Mouse (Mus musculus) embryonic fibroblast, embryonic 13.5 days (primary cell): ENCODE results near the gene Pard6b. TPM values are rescaled to one million over a fixed set of nuclear protein-coding genes. Genes with fewer than 3 reads are reported as not detected.
A peak's percentile ranks its signal among the peaks of the same experiment; 100 is the strongest.

Experiments used
- H3K27ac ChIP-seq: 2 replicates; pipeline ENCODE4 v1.5.1; 2012; ENCODE audit warnings: low read length, control low read depth, inconsistent platforms; ENCODE audit not compliant: insufficient read depth
- H3K4me1 ChIP-seq: 2 replicates; pipeline ENCODE4 v1.6.1; 2011; ENCODE audit warnings: low read length; ENCODE audit not compliant: control insufficient read depth, insufficient read depth
- H3K4me3 ChIP-seq: 2 replicates; pipeline ENCODE4 v1.5.1; 2011; ENCODE audit warnings: mild to moderate bottlenecking, control low read depth, low read length; ENCODE audit not compliant: insufficient read depth
- CTCF ChIP-seq: IDR thresholded peaks from 2 replicates; pipeline ENCODE4 v1.5.1; 2011; ENCODE audit warnings: mild to moderate bottlenecking, control low read depth, low read length, moderate library complexity, borderline replicate concordance; ENCODE audit not compliant: insufficient read depth
- POLR2A ChIP-seq: IDR thresholded peaks from 2 replicates; pipeline ENCODE4 v1.6.1; 2011; ENCODE audit warnings: low read depth, mild to moderate bottlenecking, control low read depth, low read length, moderate library complexity
- polyA plus RNA-seq: library from polyadenylated mRNA; stranded (reverse); fragments of >200 nt; gene quantifications from 2 replicates; pipeline ENCODE4 v1.2.4, GENCODE M21; 2011; ENCODE audit warnings: low read depth; ENCODE audit not compliant: missing spikeins, insufficient read length

Pard6b gene
- polyA plus RNA-seq = 1.6 and 2.6 TPM in 2 replicates

- no peaks in the 10 kb centered on the region for H3K4me1 ChIP-seq
- TF ChIP-seq CTCF (no peak), POLR2A (peak; percentile 48)
- no peak within 1 kb of the TSS for H3K27ac ChIP-seq
- peak within 1 kb of the TSS; percentile 54 for H3K4me3 ChIP-seq
Measured at GRCm38 (mm10) chr2:168080431-168081246, at the start of gene Pard6b. Gene Pard6b, plus strand, starts transcription at chr2:168081004.

DNA sequence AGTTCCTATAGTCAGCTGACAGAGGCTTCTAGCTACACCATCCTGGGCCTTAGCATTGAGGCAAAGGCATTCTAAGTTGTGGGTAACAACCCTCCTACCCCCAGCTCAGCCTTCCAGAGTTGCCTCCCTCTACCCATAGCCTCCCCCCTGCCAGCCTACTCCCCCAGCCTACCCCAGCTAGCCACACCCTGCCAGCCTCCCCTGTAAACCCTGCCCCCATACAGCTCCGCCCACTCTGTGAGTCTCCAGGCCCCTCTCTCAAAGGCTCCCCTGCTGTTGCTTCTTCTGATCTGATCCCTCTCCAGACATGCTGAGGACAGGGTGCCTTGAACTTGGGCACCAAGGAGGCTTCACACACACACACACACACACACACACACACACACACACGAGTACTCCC, 49.0 kb upstream of the Pard6b start:
- no peak for TF ChIP-seq POLR2A
- TF ChIP-seq CTCF = no peak
- H3K4me3 ChIP-seq = no peak overlapping the region
- H3K27ac ChIP-seq = no peak overlapping the region
- no peaks in the 10 kb centered on the region for H3K4me1 ChIP-seq

DNA sequence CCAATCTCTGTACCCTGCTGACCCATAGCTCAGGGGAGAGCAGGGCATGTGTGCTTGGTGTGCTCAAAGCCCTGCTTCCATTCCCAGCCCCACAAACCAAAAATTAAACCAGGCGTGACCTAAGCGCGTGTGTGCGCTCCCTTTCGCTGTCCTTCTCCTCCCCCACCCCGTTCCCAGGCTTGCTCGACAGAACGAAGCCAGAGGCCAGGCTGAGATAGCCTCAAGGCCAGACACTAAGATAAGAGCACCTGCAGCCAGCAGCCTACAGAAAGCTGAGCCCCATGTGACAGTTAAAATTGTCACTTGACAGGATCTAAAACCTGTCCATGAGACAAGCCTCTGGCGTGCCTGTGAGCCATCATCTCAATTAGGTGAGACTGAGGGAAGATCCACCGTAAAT, 46.9 kb upstream of the Pard6b start:
- Histone ChIP-seq H3K4me1 (no peaks in the 10 kb centered on the region), H3K27ac (no peak overlapping the region), H3K4me3 (no peak overlapping the region)
- no peak for TF ChIP-seq POLR2A
- TF ChIP-seq CTCF = no peak

DNA sequence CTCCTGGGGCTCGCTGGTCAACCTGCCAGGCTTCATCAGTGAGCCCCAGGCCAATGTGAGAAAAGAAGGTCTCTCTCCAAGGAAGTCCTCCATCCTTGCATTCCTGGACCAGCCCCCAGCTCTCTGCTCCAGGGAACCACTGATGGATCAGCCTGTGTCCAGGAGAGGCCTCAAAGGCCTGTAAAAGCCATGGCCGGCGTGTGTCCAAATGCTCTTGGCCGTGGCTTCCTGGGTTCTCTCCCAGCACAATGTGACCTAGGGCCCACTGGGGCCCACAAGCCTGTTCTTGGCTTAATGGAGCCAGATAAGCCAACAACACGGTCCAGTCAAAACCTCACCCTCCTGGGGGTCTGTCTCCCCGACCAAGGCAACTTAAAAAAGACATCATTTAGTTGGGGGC, 44.9 kb upstream of the Pard6b start:
- TF ChIP-seq POLR2A (no peak), CTCF (no peak)
- H3K4me3 ChIP-seq = no peak overlapping the region
- H3K27ac ChIP-seq = no peak overlapping the region
- no peaks in the 10 kb centered on the region for H3K4me1 ChIP-seq

GRCm38 (mm10) chr2:168037063-168037462, 43.7 kb upstream of the Pard6b start:
- TF ChIP-seq POLR2A (no peak), CTCF (no peak)
- H3K4me3 ChIP-seq = no peak overlapping the region
- no peaks in the 10 kb centered on the region for H3K4me1 ChIP-seq
- no peak overlapping the region for H3K27ac ChIP-seq

GRCm38 (mm10) chr2:168040751-168041150, 40.1 kb upstream of the Pard6b start:
- H3K4me1 ChIP-seq = no peaks in the 10 kb centered on the region
- H3K27ac ChIP-seq = no peak overlapping the region
- TF ChIP-seq POLR2A (no peak), CTCF (no peak)
- H3K4me3 ChIP-seq = no peak overlapping the region

GRCm38 (mm10) chr2:168042019-168042418, 38.8 kb upstream of the Pard6b start:
- TF ChIP-seq CTCF = no peak
- TF ChIP-seq POLR2A = no peak
- no peak overlapping the region for H3K27ac ChIP-seq
- H3K4me1 ChIP-seq = no peaks in the 10 kb centered on the region
- no peak overlapping the region for H3K4me3 ChIP-seq

- no peak overlapping the region for H3K4me3 ChIP-seq
- 0 out of 2 replicates have a peak, but pooled peaks cover 2% of the 10 kb centered on the region for H3K4me1 ChIP-seq
- TF ChIP-seq CTCF = no peak
- TF ChIP-seq POLR2A = no peak
- no peak overlapping the region for H3K27ac ChIP-seq
Measured at GRCm38 (mm10) chr2:168044681-168045287, 36.0 kb upstream of the Pard6b start.

- TF ChIP-seq CTCF (no peak), POLR2A (no peak)
- no peak overlapping the region; the same call in 1 of the 2 replicates for H3K27ac ChIP-seq
- no peak overlapping the region for H3K4me3 ChIP-seq
- 0 out of 2 replicates have a peak, but pooled peaks cover 2% of the 10 kb centered on the region for H3K4me1 ChIP-seq
Measured at GRCm38 (mm10) chr2:168045357-168045756, 35.4 kb upstream of the Pard6b start.

DNA sequence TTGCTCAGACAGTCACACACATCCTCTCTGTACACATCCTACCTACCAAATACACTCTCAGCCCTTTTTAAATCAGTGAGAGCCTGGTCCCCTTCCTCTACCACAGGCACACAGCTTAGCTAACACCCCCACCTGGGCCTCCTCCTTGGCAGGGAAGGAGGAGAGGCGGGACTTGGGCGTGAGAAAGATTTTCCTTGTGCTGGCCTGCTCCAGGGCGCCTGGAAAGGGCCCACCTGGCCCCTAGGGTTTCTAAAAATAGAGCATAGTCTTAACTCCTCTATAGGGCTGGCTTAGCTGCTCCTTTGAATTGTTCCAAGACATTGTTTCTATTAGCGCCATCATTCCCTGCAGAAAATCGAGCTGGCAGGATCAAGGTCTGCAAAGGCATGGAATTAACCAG, 35.0 kb upstream of the Pard6b start:
- Histone ChIP-seq H3K4me3 (no peak overlapping the region), H3K4me1 (0 out of 2 replicates have a peak, but pooled peaks cover 2% of the 10 kb centered on the region), H3K27ac (no peak overlapping the region; the same call in 1 of the 2 replicates)
- TF ChIP-seq POLR2A (no peak), CTCF (no peak)
